Mouse (Mus musculus): ENCODE measurements around the gene Slc48a1. TPM values are rescaled to one million over a fixed set of nuclear protein-coding genes. Genes with fewer than 3 reads are reported as not detected.
A peak's percentile ranks its signal among the peaks of the same experiment; 100 is the strongest.

Slc48a1 gene
- polyA plus RNA-seq, 1 experiment from 2014 or later, result 45.1 TPM

GRCm38 (mm10) chr15:97786412-97787112, 8.2 kb downstream of the Slc48a1 start:
- Histone ChIP-seq H3K27ac (ENCODE audit: low read depth, low read length) (peak overlapping the region; percentile 51; the same call in 1 of the 2 replicates), H3K9ac (ENCODE audit: low read depth, low read length) (peak overlapping the region; percentile 56; the same call in 1 of the 2 replicates), H3K4me2 (peak overlapping the region; percentile 17; the same call in 1 of the 2 replicates), H3K4me3 (ENCODE audit: low read depth, low read length) (no peak overlapping the region; the same call in 1 of the 2 replicates), H3K4me1 (ENCODE audit: control insufficient read depth, insufficient read depth, low read length) (peaks cover 12% of the 10 kb centered on the region; the same call in 1 of the 2 replicates), H3K27me3 (ENCODE audit: control insufficient read depth, insufficient read depth, low read length) (no peaks in the 10 kb centered on the region), H3K36me3 (ENCODE audit: control insufficient read depth, insufficient read depth, low read length) (no peaks in the 10 kb centered on the region), H3K9me3 (replicated peaks; ENCODE audit: control insufficient read depth, low read length) (no peaks in the 10 kb centered on the region)
- WGBS (ENCODE audit: insufficient replicate concordance), result 69% methylated on average over 10 of the region's 10 CpGs
- 0 out of 2 replicates have a peak, but pooled peaks have one; percentile 9 for ATAC-seq (replicated peaks; ENCODE audit: insufficient number of reproducible peaks, low FRiP score, low TSS enrichment)

- peak overlapping the region; percentile 56; the same call in 1 of the 2 replicates for H3K9ac ChIP-seq (ENCODE audit: low read depth, low read length)
- peak overlapping the region; percentile 46; the same call in 1 of the 2 replicates for H3K27ac ChIP-seq (ENCODE audit: low read depth, low read length)
- WGBS (ENCODE audit: insufficient replicate concordance), result 82% methylated on average over 7 of the region's 7 CpGs
- no peaks in the 10 kb centered on the region for H3K27me3 ChIP-seq (ENCODE audit: control insufficient read depth, insufficient read depth, low read length)
- H3K4me3 ChIP-seq (ENCODE audit: low read depth, low read length), result no peak overlapping the region
- H3K4me2 ChIP-seq, result peak overlapping the region; percentile 27
- peaks cover 10% of the 10 kb centered on the region; the same call in 1 of the 2 replicates for H3K4me1 ChIP-seq (ENCODE audit: control insufficient read depth, insufficient read depth, low read length)
- no peak for ATAC-seq (replicated peaks; ENCODE audit: insufficient number of reproducible peaks, low FRiP score, low TSS enrichment)
- H3K36me3 ChIP-seq (ENCODE audit: control insufficient read depth, insufficient read depth, low read length), result peaks cover 4% of the 10 kb centered on the region
- no peaks in the 10 kb centered on the region for H3K9me3 ChIP-seq (replicated peaks; ENCODE audit: control insufficient read depth, low read length)
Measured at GRCm38 (mm10) chr15:97787148-97787798, 9.0 kb downstream of the Slc48a1 start.

DNA sequence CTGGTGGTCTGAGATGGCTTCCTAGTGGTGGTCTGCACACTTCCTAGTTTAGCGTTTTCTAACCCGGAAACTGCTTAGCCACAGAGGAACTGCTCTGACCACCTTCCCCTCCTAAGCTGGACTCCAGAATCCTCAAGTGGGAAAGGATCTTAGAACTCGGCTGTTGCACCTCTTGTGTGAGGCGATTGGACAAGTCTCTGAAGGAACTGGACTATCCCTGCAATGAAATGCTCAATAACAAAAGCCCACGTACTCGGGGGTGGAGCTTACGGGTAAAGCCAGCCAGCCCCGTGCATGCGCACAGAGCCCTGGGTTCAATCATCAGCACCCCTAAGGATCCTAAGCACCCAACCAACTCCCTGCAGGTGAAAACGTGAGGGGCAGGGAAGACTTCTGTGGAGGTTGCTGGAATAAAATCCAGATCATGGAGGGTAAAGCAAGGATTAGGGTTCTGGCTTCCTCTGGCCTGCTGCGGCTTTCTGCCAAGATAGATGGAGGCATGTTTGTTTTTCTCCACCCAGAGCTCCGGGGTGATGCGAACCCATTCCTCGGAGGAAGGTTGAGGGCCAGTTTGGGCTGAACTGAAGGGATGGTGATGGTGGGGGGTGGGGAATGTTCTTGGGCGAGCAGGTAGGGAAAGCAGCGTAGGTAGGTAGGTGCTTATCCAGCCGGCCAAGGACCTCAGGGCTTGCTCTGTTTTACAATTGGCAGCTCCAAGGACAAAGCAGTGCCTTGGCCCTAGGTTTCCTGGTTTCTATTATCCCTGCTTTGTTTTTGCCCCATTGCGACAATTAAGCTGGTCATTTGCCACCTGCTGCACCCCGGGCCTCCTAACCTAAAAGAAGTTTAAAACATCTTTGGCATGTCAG, 9.7 kb downstream of the Slc48a1 start:
- H3K4me2 ChIP-seq, result no peak overlapping the region
- no peaks in the 10 kb centered on the region for H3K27me3 ChIP-seq (ENCODE audit: control insufficient read depth, insufficient read depth, low read length)
- H3K36me3 ChIP-seq (ENCODE audit: control insufficient read depth, insufficient read depth, low read length), result peaks cover 4% of the 10 kb centered on the region
- no peak overlapping the region for H3K9ac ChIP-seq (ENCODE audit: low read depth, low read length)
- H3K9me3 ChIP-seq (replicated peaks; ENCODE audit: control insufficient read depth, low read length), result no peaks in the 10 kb centered on the region
- peak overlapping the region; percentile 46; the same call in 1 of the 2 replicates for H3K27ac ChIP-seq (ENCODE audit: low read depth, low read length)
- no peak for ATAC-seq (replicated peaks; ENCODE audit: insufficient number of reproducible peaks, low FRiP score, low TSS enrichment)
- WGBS (ENCODE audit: insufficient replicate concordance), result 66% methylated on average over 19 of the region's 19 CpGs
- no peak overlapping the region for H3K4me3 ChIP-seq (ENCODE audit: low read depth, low read length)
- H3K4me1 ChIP-seq (ENCODE audit: control insufficient read depth, insufficient read depth, low read length), result 0 out of 2 replicates have a peak, but pooled peaks cover 6% of the 10 kb centered on the region

GRCm38 (mm10) chr15:97788821-97789220, 10.5 kb downstream of the Slc48a1 start:
- WGBS (ENCODE audit: insufficient replicate concordance), result 69% methylated on average over 6 of the region's 6 CpGs
- peaks cover 4% of the 10 kb centered on the region for H3K36me3 ChIP-seq (ENCODE audit: control insufficient read depth, insufficient read depth, low read length)
- no peak overlapping the region for H3K27ac ChIP-seq (ENCODE audit: low read depth, low read length)
- no peak for ATAC-seq (replicated peaks; ENCODE audit: insufficient number of reproducible peaks, low FRiP score, low TSS enrichment)
- H3K27me3 ChIP-seq (ENCODE audit: control insufficient read depth, insufficient read depth, low read length), result no peaks in the 10 kb centered on the region
- H3K4me3 ChIP-seq (ENCODE audit: low read depth, low read length), result no peak overlapping the region
- no peaks in the 10 kb centered on the region for H3K9me3 ChIP-seq (replicated peaks; ENCODE audit: control insufficient read depth, low read length)
- H3K4me2 ChIP-seq, result no peak overlapping the region
- 0 out of 2 replicates have a peak, but pooled peaks cover 6% of the 10 kb centered on the region for H3K4me1 ChIP-seq (ENCODE audit: control insufficient read depth, insufficient read depth, low read length)
- H3K9ac ChIP-seq (ENCODE audit: low read depth, low read length), result no peak overlapping the region

GRCm38 (mm10) chr15:97789761-97790505, 11.6 kb downstream of the Slc48a1 start:
- Histone ChIP-seq H3K9ac (ENCODE audit: low read depth, low read length) (no peak overlapping the region), H3K4me1 (ENCODE audit: control insufficient read depth, insufficient read depth, low read length) (0 out of 2 replicates have a peak, but pooled peaks cover 6% of the 10 kb centered on the region), H3K27ac (ENCODE audit: low read depth, low read length) (no peak overlapping the region; the same call in 1 of the 2 replicates), H3K27me3 (ENCODE audit: control insufficient read depth, insufficient read depth, low read length) (no peaks in the 10 kb centered on the region), H3K36me3 (ENCODE audit: control insufficient read depth, insufficient read depth, low read length) (peaks cover 13% of the 10 kb centered on the region), H3K9me3 (replicated peaks; ENCODE audit: control insufficient read depth, low read length) (no peaks in the 10 kb centered on the region), H3K4me3 (ENCODE audit: low read depth, low read length) (no peak overlapping the region), H3K4me2 (no peak overlapping the region)
- no peak for ATAC-seq (replicated peaks; ENCODE audit: insufficient number of reproducible peaks, low FRiP score, low TSS enrichment)
- WGBS (ENCODE audit: insufficient replicate concordance), result 55% methylated on average over 20 of the region's 20 CpGs

DNA sequence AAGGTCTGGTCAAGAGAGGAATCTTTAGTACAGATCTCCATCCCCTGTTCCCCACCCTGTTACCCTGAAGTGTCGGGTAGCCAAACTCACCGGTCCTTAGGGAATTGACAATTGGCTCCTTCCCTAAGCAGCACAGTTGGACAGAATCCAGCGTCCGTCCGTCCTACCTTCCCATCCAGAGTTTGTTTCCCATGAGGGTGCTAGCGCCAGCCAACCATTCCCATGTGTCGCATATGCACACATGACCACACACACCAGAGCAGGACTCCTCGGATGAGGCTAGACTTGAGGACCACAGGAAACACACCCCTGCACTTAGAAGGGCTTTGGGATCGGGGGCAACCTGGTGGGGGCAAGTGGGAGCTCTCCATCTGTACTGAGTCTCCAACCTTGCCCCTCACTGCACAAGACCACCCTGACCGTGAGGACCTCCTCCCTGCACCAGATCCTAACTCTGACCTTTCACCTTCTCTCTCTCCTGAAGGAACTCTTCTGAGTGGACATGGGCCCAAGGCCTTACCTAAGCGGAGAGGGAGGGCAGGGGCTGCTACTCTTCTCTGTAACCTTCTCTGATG, 12.9 kb downstream of the Slc48a1 start:
- H3K36me3 ChIP-seq (ENCODE audit: control insufficient read depth, insufficient read depth, low read length), result peaks cover 22% of the 10 kb centered on the region
- H3K4me1 ChIP-seq (ENCODE audit: control insufficient read depth, insufficient read depth, low read length), result 0 out of 2 replicates have a peak, but pooled peaks cover 3% of the 10 kb centered on the region
- WGBS (ENCODE audit: insufficient replicate concordance), result 84% methylated on average over 11 of the region's 11 CpGs
- no peak overlapping the region for H3K4me3 ChIP-seq (ENCODE audit: low read depth, low read length)
- no peak overlapping the region for H3K9ac ChIP-seq (ENCODE audit: low read depth, low read length)
- no peaks in the 10 kb centered on the region for H3K9me3 ChIP-seq (replicated peaks; ENCODE audit: control insufficient read depth, low read length)
- H3K27ac ChIP-seq (ENCODE audit: low read depth, low read length), result no peak overlapping the region
- no peaks in the 10 kb centered on the region for H3K27me3 ChIP-seq (ENCODE audit: control insufficient read depth, insufficient read depth, low read length)
- ATAC-seq (replicated peaks; ENCODE audit: insufficient number of reproducible peaks, low FRiP score, low TSS enrichment), result no peak
- H3K4me2 ChIP-seq, result no peak overlapping the region

DNA sequence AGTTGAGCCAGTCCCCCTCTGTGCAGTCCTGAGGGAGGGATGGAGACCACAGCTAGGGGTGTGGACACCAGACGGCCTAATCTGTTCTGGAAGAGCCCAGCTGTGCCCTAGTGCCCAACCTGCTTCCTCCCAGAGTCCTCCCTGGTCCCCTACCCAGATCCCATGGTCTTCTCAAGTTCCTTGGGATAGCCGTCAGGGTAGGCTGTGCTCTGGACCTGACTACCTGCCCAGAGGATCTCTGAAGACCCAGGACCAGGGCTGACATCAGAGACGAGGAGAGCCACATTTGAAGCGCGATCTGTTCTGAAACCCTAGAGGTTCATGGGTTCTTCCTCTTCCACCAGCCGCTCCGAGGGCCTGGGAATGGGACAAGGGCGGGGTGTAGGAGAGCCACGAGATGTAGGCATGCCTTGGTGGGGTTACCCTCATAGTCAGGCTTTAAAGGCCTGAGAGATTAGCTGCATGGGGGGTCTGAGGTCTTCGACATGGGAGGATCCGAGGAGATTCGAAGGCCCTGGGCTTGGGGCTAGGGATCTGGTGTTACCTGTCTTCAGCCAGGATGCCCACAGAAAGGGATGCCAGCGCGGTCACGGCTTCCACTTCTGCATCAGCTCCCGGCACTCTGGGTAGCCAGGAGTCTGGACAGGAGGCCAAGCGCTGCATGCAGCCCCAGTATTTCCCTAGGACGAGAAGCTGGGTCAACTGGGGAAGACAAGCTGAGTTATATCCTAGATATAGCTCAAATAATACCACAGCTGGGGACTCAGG, 15.2 kb downstream of the Slc48a1 start:
- Histone ChIP-seq H3K4me3 (ENCODE audit: low read depth, low read length) (no peak overlapping the region), H3K4me2 (no peak overlapping the region), H3K9me3 (replicated peaks; ENCODE audit: control insufficient read depth, low read length) (no peaks in the 10 kb centered on the region), H3K4me1 (ENCODE audit: control insufficient read depth, insufficient read depth, low read length) (peaks cover 10% of the 10 kb centered on the region; the same call in 1 of the 2 replicates), H3K27ac (ENCODE audit: low read depth, low read length) (no peak overlapping the region), H3K27me3 (ENCODE audit: control insufficient read depth, insufficient read depth, low read length) (no peaks in the 10 kb centered on the region), H3K9ac (ENCODE audit: low read depth, low read length) (no peak overlapping the region), H3K36me3 (ENCODE audit: control insufficient read depth, insufficient read depth, low read length) (peaks cover 31% of the 10 kb centered on the region)
- WGBS (ENCODE audit: insufficient replicate concordance), result 86% methylated on average over 18 of the region's 18 CpGs
- ATAC-seq (replicated peaks; ENCODE audit: insufficient number of reproducible peaks, low FRiP score, low TSS enrichment), result no peak

Measured in heart, embryonic 11.5 days (tissue).